ENCODE assay signal across 9 mouse cellular contexts in genomic region chr6:117249230-117249921, GRCm38 (mm10).
DNase-seq lines count a peak whose midpoint lies in the region; ATAC-seq and TF ChIP-seq lines count a peak whose summit lies in the region.
"Had no signal": no experiment of that assay in that cellular context is flagged by ENCODE, and none has a peak within 500 bp of the region (broad histone marks: within the 10 kb centered on the region; RNA-seq: fewer than 3 reads in every experiment).

No protein-coding gene starts in this region.

- no peak for DNase-seq in layer of hippocampus, adult 2 months (ENCODE audit: low spot score in 2 of 2)
- no peak for DNase-seq in layer of hippocampus, adult 9-11 months
- DNase-seq in CH12.LX (ENCODE audit: extremely low read depth): peak; percentile 61
- peak; percentile 72 for DNase-seq in adrenal gland, postnatal 14 days
- peak; percentile 36 for DNase-seq in kidney, adult 9 months
- peak; percentile 15 for DNase-seq in splenic B cell, adult 2 months (ENCODE audit: low read depth, low spot score)
- DNase-seq in layer of hippocampus, adult 9-10 months (ENCODE audit: low spot score): no peak
- no peak for DNase-seq in forebrain, embryonic 14.5 days (ENCODE audit: low spot score)

- H3K4me3 ChIP-seq in layer of hippocampus, adult 2 months: no peak overlapping the region
- H3K4me3 ChIP-seq in CH12.LX (replicated peaks in 1 of 3; ENCODE audit: low read depth in 2 of 3, low read length in 2 of 3, poor library complexity in 1 of 3): peak overlapping the region in 1 of 3 experiments; percentile 24
- no peak overlapping the region for H3K4me3 ChIP-seq in forebrain, embryonic 14.5 days (ENCODE audit: low read depth, low read length)
- H3K4me3 ChIP-seq: myocyte had no signal

- peaks cover 5 to 31% of the 10 kb centered on the region in 2 experiments; a peak in 3 of 4 replicates for H3K4me1 ChIP-seq in CH12.LX (ENCODE audit: control insufficient read depth in 1 of 2, insufficient read depth in 2 of 2)
- peaks cover 13% of the 10 kb centered on the region for H3K4me1 ChIP-seq in forebrain, embryonic 14.5 days (ENCODE audit: control insufficient read depth, insufficient read depth, low read length)

- H3K4me2 ChIP-seq in CH12.LX (ENCODE audit: insufficient read depth, low read depth, poor library complexity, severe bottlenecking): 0 out of 2 replicates have a peak overlapping the region, but pooled peaks have one; percentile 27
- no peak overlapping the region for H3K4me2 ChIP-seq in forebrain, embryonic 14.5 days (ENCODE audit: low read length)

- no peak overlapping the region for H3K9ac ChIP-seq in CH12.LX (ENCODE audit: insufficient read depth, low read depth)
- H3K9ac ChIP-seq in forebrain, embryonic 14.5 days (ENCODE audit: low read length): no peak overlapping the region

- no peaks in the 10 kb centered on the region for H3K79me2 ChIP-seq in CH12.LX (replicated peaks; ENCODE audit: control insufficient read depth, extremely low read depth, insufficient read depth, poor library complexity, severe bottlenecking)

- no peak overlapping the region for H3K27ac ChIP-seq in layer of hippocampus, adult 2 months
- no peak overlapping the region for H3K27ac ChIP-seq in CH12.LX (ENCODE audit: insufficient read depth, low read depth)
- H3K27ac ChIP-seq in forebrain, embryonic 14.5 days (ENCODE audit: low read depth, low read length): no peak overlapping the region

- peak; percentile 75 for TF ChIP-seq CTCF in layer of hippocampus, adult 2 months (conservative IDR thresholded peaks at IDR 0.05)
- TF ChIP-seq CTCF in CH12.LX (conservative IDR thresholded peaks at IDR 0.05 in 1 of 2, IDR thresholded peaks at IDR 0.05 in 1 of 2; ENCODE audit: low read depth in 2 of 2, low read length in 2 of 2): peak; percentile 65 to 80

- H3K9me3 ChIP-seq in CH12.LX (replicated peaks; ENCODE audit: low read length): no peaks in the 10 kb centered on the region
- no peaks in the 10 kb centered on the region for H3K9me3 ChIP-seq in forebrain, embryonic 14.5 days (replicated peaks; ENCODE audit: control insufficient read depth, low read length)

- TF ChIP-seq RAD21 in CH12.LX (IDR thresholded peaks at IDR 0.05; ENCODE audit: low read depth, low read length): peak; percentile 39

- no peak for TF ChIP-seq POLR2A in CH12.LX (IDR thresholded peaks at IDR 0.05; ENCODE audit: low read depth, low read length)

- dilution Hi-C loops in CH12.LX (cut with MboI; ENCODE audit: extremely low pct_ligation_motif_present, extremely low pct_unique_long_range_greater_than_20kb, low sequenced_read_pairs): no loop called here

- ATAC-seq in forebrain, embryonic 14.5 days: no peak

- no peak for TF ChIP-seq EP300 in CH12.LX (IDR thresholded peaks at IDR 0.05; ENCODE audit: low read length)

- no peaks in the 10 kb centered on the region for H3K27me3 ChIP-seq in CH12.LX (replicated peaks)
- H3K27me3 ChIP-seq in splenic B cell, adult 2 months (ENCODE audit: control insufficient read depth, insufficient read depth, low read length, poor library complexity, severe bottlenecking): no peaks in the 10 kb centered on the region
- H3K27me3 ChIP-seq in forebrain, embryonic 14.5 days (replicated peaks; ENCODE audit: control insufficient read depth, insufficient read depth, low read length): no peaks in the 10 kb centered on the region

- H3K36me3 ChIP-seq in CH12.LX (replicated peaks in 1 of 2; ENCODE audit: control insufficient read depth in 1 of 2, insufficient read depth in 1 of 2, low read length in 1 of 2): no peaks in the 10 kb centered on the region
- no peaks in the 10 kb centered on the region for H3K36me3 ChIP-seq in splenic B cell, adult 2 months (ENCODE audit: control insufficient read depth, insufficient read depth, low read length, poor library complexity, severe bottlenecking)
- H3K36me3 ChIP-seq in forebrain, embryonic 14.5 days (ENCODE audit: control insufficient read depth, insufficient read depth, low read length): no peaks in the 10 kb centered on the region

- in situ Hi-C loops in CH12.LX (cut with MboI; ENCODE audit: low pct_ligation_motif_present, low pct_unique_long_range_greater_than_20kb, low sequenced_read_pairs): no loop called here

- 84% methylated on average over 18 of the region's 18 CpGs for WGBS in forebrain, embryonic 14.5 days

TF ChIP-seq in CH12.LX, 34 proteins besides CTCF, POLR2A, EP300 and RAD21:
- TF ChIP-seq SMC3 (IDR thresholded peaks at IDR 0.05; ENCODE audit: low read depth, low read length): peak; percentile 66
- TF ChIP-seq MAFK (IDR thresholded peaks at IDR 0.05; ENCODE audit: insufficient replicate concordance, low read length): no peak

Comparison
In these comparisons a context has a peak if more than half of its experiments do, and no peak if none do; other contexts are left out.
1. DNase-seq: peak in CH12.LX (single experiment), adrenal gland, postnatal 14 days (single experiment), kidney, adult 9 months (single experiment) and splenic B cell, adult 2 months (single experiment); none in layer of hippocampus, adult 2 months (0 of 2), layer of hippocampus, adult 9-11 months (single experiment), layer of hippocampus, adult 9-10 months (single experiment) and forebrain, embryonic 14.5 days (single experiment).